Mouse (Mus musculus): ENCODE data around the gene Irf2bp2.

- TF ChIP-seq CTCF (IDR thresholded peaks at IDR 0.05; ENCODE audit: insufficient read depth, low read depth, low read length) (no peak), POLR2A (IDR thresholded peaks at IDR 0.05; ENCODE audit: insufficient read depth, low read depth, low read length) (no peak)
Observed at GRCm38 (mm10) chr8:126538648-126539354, 55.0 kb downstream of the Irf2bp2 start.

Measured in olfactory bulb, adult 2 months (tissue).